Mouse (Mus musculus): ENCODE data around the gene Cpa1.

- TF ChIP-seq CTCF (IDR thresholded peaks at IDR 0.05; ENCODE audit: extremely low read depth, insufficient read depth, insufficient read length, insufficient replicate concordance) = no peak
- no peak for TF ChIP-seq POLR2A (IDR thresholded peaks at IDR 0.05; ENCODE audit: low read depth, low read length)
Observed at GRCm38 (mm10) chr6:30604342-30604867, 34.6 kb upstream of the Cpa1 start.
